Mouse (Mus musculus) liver, embryonic 15.5 days (tissue): ENCODE measurements at regions not wholly inside any gene's neighbourhood (a gene's known extent, or its start where the extent isn't known, plus 50 kb on each side); places are given as distances from the start of the nearest gene placed in this dataset.

Experiments
- ATAC-seq: fragments of 200-750 bp; cut with Nextera tagmentation; 2 replicates; pipeline ENCODE4 v1.8.0; 2017; ENCODE audit warnings: moderate number of reproducible peaks, mild to moderate bottlenecking, moderate library complexity; ENCODE audit not compliant: insufficient read depth
- H3K27ac ChIP-seq: fragments of 300-500 bp; sonication (generic); replicated peaks from 2 replicates; pipeline ENCODE4 v1.5.1; 2015; ENCODE audit warnings: mild to moderate bottlenecking, inconsistent platforms
- H3K27me3 ChIP-seq: fragments of 300-500 bp; sonication (generic); 2 replicates; pipeline ENCODE4 v1.6.1; 2015; ENCODE audit warnings: mild to moderate bottlenecking, inconsistent platforms
- H3K36me3 ChIP-seq: fragments of 300-500 bp; sonication (generic); replicated peaks from 2 replicates; pipeline ENCODE4 v1.6.1; 2015; ENCODE audit warnings: moderate library complexity, mild to moderate bottlenecking, inconsistent platforms
- H3K4me1 ChIP-seq: fragments of 300-500 bp; sonication (generic); replicated peaks from 2 replicates; pipeline ENCODE4 v1.6.1; 2015; ENCODE audit warnings: inconsistent platforms
- H3K4me2 ChIP-seq: fragments of 300-500 bp; sonication (generic); 2 replicates; pipeline ENCODE4 v1.6.1; 2015; ENCODE audit warnings: moderate library complexity, mild to moderate bottlenecking, inconsistent platforms
- H3K4me3 ChIP-seq: fragments of 300-500 bp; sonication (generic); replicated peaks from 2 replicates; pipeline ENCODE4 v1.5.1; 2015; ENCODE audit warnings: mild to moderate bottlenecking, inconsistent platforms
- H3K9ac ChIP-seq: fragments of 300-500 bp; sonication (generic); 2 replicates; pipeline ENCODE4 v1.6.1; 2015; ENCODE audit warnings: moderate library complexity, mild to moderate bottlenecking, inconsistent platforms
- H3K9me3 ChIP-seq: fragments of 300-500 bp; sonication (generic); replicated peaks from 2 replicates; pipeline ENCODE4 v1.6.1; 2016; ENCODE audit warnings: inconsistent platforms
- WGBS: fragments of 180-500 bp; shearing (Covaris S2); methylation state at CpG from one replicate; pipeline ENCODE4 v1.1.7; 2015; ENCODE audit warnings: mixed read lengths; ENCODE audit not compliant: insufficient replicate concordance; 5-methylcytosine and 5-hydroxymethylcytosine counted together

DNA sequence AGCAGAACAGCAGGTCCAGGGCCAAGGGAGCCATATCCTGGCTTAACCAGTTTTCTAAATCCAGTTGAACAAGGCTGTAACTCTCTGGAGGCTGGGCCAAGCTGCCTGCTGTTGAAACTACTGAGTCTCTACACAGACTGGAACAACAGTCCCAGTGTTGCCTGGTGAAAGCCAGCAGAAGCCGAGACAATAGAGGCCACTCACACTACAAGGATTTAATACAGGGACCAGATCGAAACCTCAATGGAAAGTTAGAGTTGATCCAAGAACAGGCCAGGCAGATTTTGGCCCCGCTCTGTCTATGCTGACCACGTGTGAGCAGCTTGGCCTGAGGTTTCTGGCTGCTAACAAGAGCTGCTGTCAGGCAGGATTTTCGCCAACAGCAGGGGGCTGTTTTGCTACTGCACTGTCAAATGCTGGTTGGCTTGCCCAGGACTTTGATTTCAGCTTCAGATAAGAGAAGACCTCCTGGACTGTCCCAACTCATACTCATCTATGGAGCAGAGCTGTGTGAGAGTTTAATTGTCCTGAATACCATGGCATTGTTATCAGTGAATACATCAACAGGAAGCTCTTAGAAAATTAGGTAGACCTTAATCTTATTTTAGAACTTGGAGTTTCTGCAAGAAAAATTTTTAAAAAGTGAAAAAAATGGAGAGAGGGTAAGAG, 95.7 kb upstream of the Pdzrn3 start:
- H3K4me3 ChIP-seq: no peak overlapping the region
- H3K27ac ChIP-seq: no peak overlapping the region
- no peaks in the 10 kb centered on the region for H3K36me3 ChIP-seq
- no peak overlapping the region for H3K9ac ChIP-seq
- H3K4me2 ChIP-seq: no peak overlapping the region
- WGBS: 39% methylated on average over 5 of the region's 5 CpGs
- H3K4me1 ChIP-seq: no peaks in the 10 kb centered on the region
- H3K9me3 ChIP-seq: no peaks in the 10 kb centered on the region
- H3K27me3 ChIP-seq: no peaks in the 10 kb centered on the region
- ATAC-seq: no peak

DNA sequence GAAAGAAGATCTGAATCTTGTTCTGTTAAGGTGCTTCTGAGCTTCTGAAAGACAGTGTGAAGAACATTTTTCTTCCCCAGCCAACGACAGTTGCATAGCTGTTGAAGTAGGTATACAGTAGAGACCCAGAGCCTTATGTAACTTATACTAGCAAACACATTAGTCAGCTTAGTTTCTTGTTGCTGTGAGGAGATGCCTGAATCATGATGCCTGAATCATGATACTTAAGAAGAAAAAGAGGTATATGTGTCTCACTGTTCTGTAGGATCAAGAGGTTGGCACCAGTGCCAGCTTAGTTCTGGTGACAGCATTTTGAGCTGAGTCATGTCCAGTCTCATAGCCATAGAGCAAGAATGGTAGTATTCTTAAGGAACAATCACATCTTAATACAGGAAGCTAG, 87.2 kb upstream of the Pdzrn3 start:
- Histone ChIP-seq H3K27ac (no peak overlapping the region), H3K36me3 (no peaks in the 10 kb centered on the region), H3K9ac (no peak overlapping the region), H3K4me3 (no peak overlapping the region), H3K9me3 (no peaks in the 10 kb centered on the region), H3K27me3 (no peaks in the 10 kb centered on the region), H3K4me2 (no peak overlapping the region), H3K4me1 (no peaks in the 10 kb centered on the region)
- WGBS: 67% methylated on average over 1 of the region's 1 CpGs
- ATAC-seq: no peak

DNA sequence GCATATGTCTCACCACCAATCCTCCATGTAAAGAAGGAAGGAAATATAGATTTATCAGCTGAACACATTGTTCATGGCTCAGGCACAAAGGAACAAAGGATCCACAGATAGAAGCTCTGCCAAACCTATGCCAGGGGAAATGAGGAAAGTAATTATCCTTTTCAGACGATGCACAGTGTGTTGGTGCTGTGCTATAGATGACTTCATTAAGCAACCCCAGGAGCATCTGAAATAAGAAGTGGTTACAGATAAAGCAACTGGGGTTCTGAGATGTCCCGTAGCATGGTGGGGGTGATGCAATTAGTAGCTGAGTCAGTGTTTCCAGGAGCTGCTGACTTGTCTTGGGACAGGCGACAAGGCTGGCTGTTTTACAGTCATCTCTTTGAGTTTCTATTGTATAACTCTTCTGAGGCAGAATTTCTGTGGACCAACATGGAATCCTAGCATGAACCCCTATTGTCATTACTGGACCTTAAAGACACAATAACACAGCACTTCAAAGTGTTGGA, 86.2 kb upstream of the Pdzrn3 start:
- no peak overlapping the region for H3K27ac ChIP-seq
- no peaks in the 10 kb centered on the region for H3K27me3 ChIP-seq
- H3K9ac ChIP-seq: no peak overlapping the region
- no peak overlapping the region for H3K4me2 ChIP-seq
- WGBS: 53% methylated on average over 3 of the region's 3 CpGs
- no peaks in the 10 kb centered on the region for H3K36me3 ChIP-seq
- H3K9me3 ChIP-seq: no peaks in the 10 kb centered on the region
- no peak for ATAC-seq
- H3K4me1 ChIP-seq: no peaks in the 10 kb centered on the region
- H3K4me3 ChIP-seq: no peak overlapping the region

DNA sequence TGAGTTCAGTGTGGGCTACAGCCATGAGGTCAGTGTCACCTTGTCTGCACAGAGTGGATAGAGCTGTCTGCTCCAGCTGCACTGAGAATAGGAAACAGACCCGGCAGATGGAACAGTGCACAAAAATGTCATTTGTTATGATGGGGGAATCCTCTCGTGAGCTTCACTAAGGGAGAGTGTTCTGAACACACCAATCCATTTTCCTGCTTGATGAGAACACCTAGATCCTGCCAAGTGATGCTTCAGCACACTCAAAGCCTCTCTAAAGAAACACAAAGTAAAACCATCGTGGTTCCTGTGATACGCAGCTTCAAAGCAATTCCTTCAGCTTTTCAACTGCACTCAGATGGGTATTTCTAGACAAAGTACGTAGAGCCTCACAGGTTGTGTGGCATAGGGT, 69.0 kb upstream of the Pdzrn3 start:
- no peak for ATAC-seq
- Histone ChIP-seq H3K27ac (no peak overlapping the region), H3K9me3 (no peaks in the 10 kb centered on the region), H3K9ac (no peak overlapping the region), H3K4me2 (no peak overlapping the region), H3K27me3 (no peaks in the 10 kb centered on the region), H3K36me3 (no peaks in the 10 kb centered on the region), H3K4me1 (no peaks in the 10 kb centered on the region), H3K4me3 (no peak overlapping the region)
- 63% methylated on average over 5 of the region's 5 CpGs for WGBS

DNA sequence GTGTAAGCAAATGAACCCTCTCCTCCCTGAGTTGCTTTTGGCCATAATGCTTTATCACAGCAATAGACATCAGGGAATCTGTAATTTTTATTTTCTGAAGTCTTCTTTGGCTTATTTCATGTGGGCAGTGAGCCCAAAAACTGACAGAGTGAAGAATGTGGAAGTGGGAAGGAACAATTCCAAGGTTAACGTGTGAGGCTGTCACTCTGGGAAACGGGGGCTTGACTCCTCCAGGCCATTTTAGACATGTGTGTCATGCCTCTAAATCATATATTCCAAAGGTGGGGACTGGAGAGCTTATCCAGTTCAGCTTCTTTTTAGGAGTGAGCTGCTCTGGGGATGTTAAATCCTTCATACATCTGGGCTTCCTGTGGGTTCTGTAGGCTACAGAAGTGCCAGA, 68.6 kb upstream of the Pdzrn3 start:
- Histone ChIP-seq H3K4me3 (no peak overlapping the region), H3K27ac (no peak overlapping the region), H3K4me2 (no peak overlapping the region), H3K9ac (no peak overlapping the region), H3K27me3 (no peaks in the 10 kb centered on the region), H3K36me3 (no peaks in the 10 kb centered on the region), H3K9me3 (no peaks in the 10 kb centered on the region), H3K4me1 (no peaks in the 10 kb centered on the region)
- ATAC-seq: no peak
- 33% methylated on average over 2 of the region's 2 CpGs for WGBS

DNA sequence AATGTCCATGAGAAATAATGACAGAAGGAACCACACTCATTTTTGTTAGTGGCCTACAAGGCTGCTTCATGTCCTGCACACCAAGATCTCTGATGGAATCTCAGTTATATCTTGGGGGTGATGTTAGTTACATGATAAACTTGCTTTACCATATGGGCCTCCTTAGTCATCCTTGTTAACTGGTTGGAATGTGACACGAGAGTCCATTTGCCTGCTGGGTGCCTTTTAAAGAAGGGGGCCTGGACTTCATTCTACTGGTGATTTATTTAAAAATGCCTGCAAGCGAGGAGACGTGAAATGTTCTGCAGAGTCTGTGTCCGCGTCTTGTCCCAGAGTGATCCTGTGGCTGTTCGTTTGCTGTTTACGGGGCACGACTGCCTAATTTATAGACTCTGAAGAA, 55.1 kb upstream of the Pdzrn3 start:
- ATAC-seq: no peak
- H3K27ac ChIP-seq: no peak overlapping the region
- H3K4me3 ChIP-seq: no peak overlapping the region
- H3K9me3 ChIP-seq: no peaks in the 10 kb centered on the region
- no peaks in the 10 kb centered on the region for H3K4me1 ChIP-seq
- H3K27me3 ChIP-seq: no peaks in the 10 kb centered on the region
- H3K4me2 ChIP-seq: no peak overlapping the region
- 72% methylated on average over 8 of the region's 8 CpGs for WGBS
- no peak overlapping the region for H3K9ac ChIP-seq
- no peaks in the 10 kb centered on the region for H3K36me3 ChIP-seq

DNA sequence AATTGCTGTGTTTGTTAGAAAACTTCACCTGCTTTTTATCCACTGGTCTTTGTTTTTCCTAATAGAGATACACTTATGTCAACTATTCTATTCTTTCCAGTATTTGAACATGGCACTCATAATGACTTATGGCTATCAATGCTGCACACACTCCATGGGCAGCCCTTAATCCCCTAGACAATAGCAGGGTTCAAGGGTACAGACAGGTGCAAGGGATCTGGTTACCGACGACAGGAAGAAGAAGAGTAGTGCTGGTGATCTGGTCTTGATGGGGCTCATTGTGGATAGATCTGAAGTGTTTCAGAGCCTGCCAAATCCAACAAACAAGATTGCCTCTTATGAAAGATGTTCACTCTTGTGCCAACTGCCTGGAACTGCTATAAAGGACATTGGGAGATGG, 51.9 kb upstream of the Pdzrn3 start:
- H3K27ac ChIP-seq: no peak overlapping the region
- no peaks in the 10 kb centered on the region for H3K9me3 ChIP-seq
- H3K4me3 ChIP-seq: no peak overlapping the region
- H3K27me3 ChIP-seq: no peaks in the 10 kb centered on the region
- H3K36me3 ChIP-seq: no peaks in the 10 kb centered on the region
- WGBS: 50% methylated on average over 2 of the region's 2 CpGs
- ATAC-seq: no peak
- H3K9ac ChIP-seq: no peak overlapping the region
- H3K4me2 ChIP-seq: no peak overlapping the region
- no peaks in the 10 kb centered on the region for H3K4me1 ChIP-seq
